Mouse (Mus musculus) adrenal gland, postnatal 14 days (tissue): ENCODE results near the gene Bend5. TPM values are rescaled to one million over a fixed set of nuclear protein-coding genes. Genes with fewer than 3 reads are reported as not detected.

Source experiments
- DNase-seq: peaks from one replicate; pipeline ENCODE4 v3.0.0; 2021; ENCODE audit warnings: mixed read lengths
- long read RNA-seq, 2 experiments: library from polyadenylated mRNA; stranded (forward); transcript quantifications; one replicate each; pipeline ENCODE4 v2.0.0; 2021
- total RNA-seq: library from RNA; stranded (reverse); gene quantifications from 2 replicates; pipeline ENCODE4 v1.2.3, GENCODE M21; 2021

Gene Bend5
- 11.0 and 14.6 TPM in 2 replicates for total RNA-seq
- long read RNA-seq, experiment 1, transcript Bend5-203 (6 exons, 1,448 nt) = minor isoform, 8 of 32 reads
- long read RNA-seq, experiment 1, transcript Bend5-201 (6 exons, 1,826 nt) = major isoform, 17 of 32 reads
- long read RNA-seq, experiment 1, partial matches to known transcripts = 1 of 32 reads
- long read RNA-seq, experiment 1, other reads (novel, unspliced or antisense) = 6 of 32 reads
- long read RNA-seq, experiment 2, transcript Bend5-201 (6 exons, 1,826 nt) = major isoform, 10 of 16 reads
- long read RNA-seq, experiment 2, partial matches to known transcripts = 0 of 16 reads
- long read RNA-seq, experiment 2, other reads (novel, unspliced or antisense) = 2 of 16 reads

- peak; percentile 91 for DNase-seq
Observed at GRCm38 (mm10) chr4:111414818-111415488, at the start of gene Bend5. Gene Bend5 (plus strand): TSS chr4:111415006.

GRCm38 (mm10) chr4:111367771-111368170, 47.0 kb upstream of the Bend5 start:
- DNase-seq = no peak

- DNase-seq = no peak
Observed at GRCm38 (mm10) chr4:111377159-111377558, 37.6 kb upstream of the Bend5 start.

DNA sequence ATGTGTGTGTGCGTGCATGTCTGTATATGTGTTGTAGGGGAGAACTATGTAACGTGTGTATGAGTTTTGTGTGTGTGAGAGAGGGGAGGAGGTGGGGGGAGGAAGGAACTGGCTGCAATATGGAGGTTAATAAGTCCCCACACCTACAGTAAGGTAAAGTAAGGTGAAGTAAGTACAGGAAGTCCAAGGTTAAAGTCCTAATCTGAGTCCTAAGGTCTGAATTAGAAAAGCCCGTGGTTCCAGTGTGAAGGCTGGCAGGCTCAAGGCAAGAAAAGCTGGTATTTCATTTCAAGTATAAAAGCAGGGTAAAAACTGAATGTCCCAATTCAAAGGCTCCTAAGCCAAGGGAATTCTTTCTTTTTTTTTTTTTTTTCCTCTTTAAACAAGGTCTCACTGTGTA, 36.7 kb upstream of the Bend5 start:
- no peak for DNase-seq

GRCm38 (mm10) chr4:111383101-111383500, 31.7 kb upstream of the Bend5 start:
- no peak for DNase-seq

DNA sequence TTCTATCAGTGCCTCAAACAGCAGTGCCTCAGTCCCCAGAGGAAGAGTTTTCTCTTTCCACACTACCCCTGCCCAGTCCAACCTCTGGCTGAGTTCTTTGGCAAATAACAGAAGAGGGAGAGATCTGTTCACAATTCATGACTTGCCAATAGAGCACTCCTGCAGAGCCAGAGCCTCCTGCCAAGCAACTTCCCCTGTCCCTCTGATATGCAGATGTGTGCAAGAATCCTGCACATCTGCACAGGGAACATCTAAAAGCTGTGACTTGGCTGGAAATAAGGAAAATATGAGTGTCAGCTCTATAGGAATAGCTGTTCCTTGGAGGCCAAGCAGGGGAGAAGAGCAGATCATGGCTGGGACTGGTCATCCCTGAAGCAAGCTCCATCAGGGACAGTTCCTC, 24.1 kb upstream of the Bend5 start:
- no peak for DNase-seq

GRCm38 (mm10) chr4:111399784-111400183, 15.0 kb upstream of the Bend5 start:
- no peak for DNase-seq

- DNase-seq = no peak
Observed at GRCm38 (mm10) chr4:111400676-111401075, 14.1 kb upstream of the Bend5 start.

DNA sequence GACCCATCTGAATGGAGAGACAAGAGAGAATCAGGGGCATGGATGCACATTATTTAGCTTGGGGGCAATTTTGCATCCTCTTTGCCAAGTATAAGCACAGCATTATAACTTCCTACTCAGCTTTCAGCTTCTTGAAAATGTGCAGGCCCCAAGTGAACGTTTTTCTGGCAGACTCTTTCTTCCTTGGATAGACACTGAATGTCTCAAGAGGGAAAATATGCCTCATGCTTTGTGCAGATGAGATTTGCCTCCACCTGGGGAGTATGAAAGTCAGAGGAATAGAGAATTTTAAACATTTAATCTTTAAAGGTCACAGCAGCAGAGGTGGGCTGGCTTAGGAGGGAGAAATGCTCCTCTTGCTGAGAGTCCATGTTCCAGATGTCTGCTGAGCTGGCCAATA, 11.6 kb upstream of the Bend5 start:
- DNase-seq = no peak

GRCm38 (mm10) chr4:111410731-111411130, 4.1 kb upstream of the Bend5 start:
- DNase-seq = no peak

DNA sequence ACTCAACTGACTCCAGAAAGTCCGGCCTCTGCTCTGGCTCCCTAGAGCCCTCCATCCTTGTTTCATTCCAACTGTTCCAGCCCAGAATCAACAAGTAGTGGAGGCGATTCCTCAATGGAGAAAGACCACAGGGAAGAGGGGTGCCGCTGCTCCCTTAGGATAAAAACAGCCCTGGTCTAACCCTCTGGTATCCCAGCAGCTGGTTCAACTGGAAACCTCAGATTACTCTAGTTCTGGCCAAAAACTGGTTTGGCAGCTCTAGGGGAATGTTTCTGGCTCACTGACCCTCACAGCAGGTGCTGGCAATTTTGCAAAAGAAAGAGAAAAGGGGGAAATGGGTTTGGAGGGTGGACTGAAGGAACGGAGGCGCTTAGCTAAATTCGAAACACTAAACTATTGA, 407 bp upstream of the Bend5 start:
- peak; percentile 16 for DNase-seq

GRCm38 (mm10) chr4:111416126-111416525, 1.3 kb downstream of the Bend5 start:
- no peak for DNase-seq

DNA sequence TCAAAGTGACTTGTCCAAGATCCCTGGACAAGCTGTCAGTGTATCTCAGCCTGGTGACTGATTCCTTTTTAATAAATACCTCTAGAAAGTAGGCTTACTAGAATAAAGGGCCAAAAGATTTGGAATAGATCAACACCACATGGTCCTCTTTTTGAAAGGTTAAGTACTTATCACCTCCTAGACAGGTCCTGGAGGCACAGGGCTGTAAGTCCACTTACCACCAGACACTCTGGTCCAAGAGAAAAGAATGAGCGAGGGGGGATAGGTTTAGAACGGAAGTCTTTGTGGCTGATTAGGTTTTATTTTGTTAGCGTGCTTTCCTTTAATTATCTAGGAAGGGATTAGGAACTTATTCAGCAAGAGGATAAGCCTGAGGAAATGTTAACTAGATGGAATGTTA, 1.7 kb downstream of the Bend5 start:
- no peak for DNase-seq

GRCm38 (mm10) chr4:111417716-111418115, 2.9 kb downstream of the Bend5 start:
- DNase-seq = no peak

DNA sequence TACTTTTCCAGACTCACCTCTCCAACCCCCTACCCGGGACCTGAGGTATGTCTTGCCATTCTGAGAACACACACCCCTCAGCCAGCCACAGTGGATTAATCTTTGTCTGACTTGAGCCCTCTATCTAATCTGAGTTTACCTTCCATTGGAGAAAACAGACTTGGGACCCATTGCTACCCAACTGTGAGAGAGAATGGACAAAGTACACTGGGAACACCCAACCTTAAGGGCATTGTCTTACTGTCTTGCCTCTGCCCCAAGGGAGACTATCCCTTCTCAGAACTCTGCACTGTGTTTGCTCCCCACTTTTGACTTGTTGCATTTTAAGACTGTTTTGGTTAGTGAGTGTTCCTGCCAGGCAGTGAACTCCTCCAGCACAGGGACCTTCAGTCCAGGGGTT, 4.7 kb downstream of the Bend5 start:
- no peak for DNase-seq

- DNase-seq = peak; percentile 14
Observed at GRCm38 (mm10) chr4:111420031-111420430, 5.2 kb downstream of the Bend5 start.

- DNase-seq = no peak
Observed at GRCm38 (mm10) chr4:111420955-111421354, 6.1 kb downstream of the Bend5 start.

- DNase-seq = no peak
Observed at GRCm38 (mm10) chr4:111421785-111422184, 7.0 kb downstream of the Bend5 start.

GRCm38 (mm10) chr4:111424371-111424950, 9.7 kb downstream of the Bend5 start:
- DNase-seq = peak; percentile 32

GRCm38 (mm10) chr4:111425170-111425569, 10.4 kb downstream of the Bend5 start:
- peak; percentile 51 for DNase-seq

GRCm38 (mm10) chr4:111431186-111431585, 16.4 kb downstream of the Bend5 start:
- peak; percentile 14 for DNase-seq

DNA sequence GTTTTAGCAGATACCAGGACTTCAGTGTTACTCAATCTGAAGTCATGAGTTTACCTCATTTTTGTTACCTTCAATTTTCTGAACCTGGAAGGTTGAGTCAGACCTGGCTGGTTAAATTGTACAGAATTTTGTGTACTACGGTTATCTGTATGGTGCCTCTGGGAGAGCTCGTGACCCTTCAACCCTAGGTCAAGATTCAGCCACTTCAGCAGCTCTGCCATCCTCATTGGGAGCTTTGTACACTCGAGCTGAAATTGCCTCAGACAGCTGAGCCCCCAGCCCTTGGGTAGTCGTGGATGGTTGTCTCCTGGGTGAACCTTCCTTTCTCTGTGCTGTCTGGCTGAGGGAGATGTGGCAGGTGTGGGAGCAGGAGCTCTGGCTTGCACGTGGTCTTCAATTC, 17.2 kb downstream of the Bend5 start:
- no peak for DNase-seq

DNA sequence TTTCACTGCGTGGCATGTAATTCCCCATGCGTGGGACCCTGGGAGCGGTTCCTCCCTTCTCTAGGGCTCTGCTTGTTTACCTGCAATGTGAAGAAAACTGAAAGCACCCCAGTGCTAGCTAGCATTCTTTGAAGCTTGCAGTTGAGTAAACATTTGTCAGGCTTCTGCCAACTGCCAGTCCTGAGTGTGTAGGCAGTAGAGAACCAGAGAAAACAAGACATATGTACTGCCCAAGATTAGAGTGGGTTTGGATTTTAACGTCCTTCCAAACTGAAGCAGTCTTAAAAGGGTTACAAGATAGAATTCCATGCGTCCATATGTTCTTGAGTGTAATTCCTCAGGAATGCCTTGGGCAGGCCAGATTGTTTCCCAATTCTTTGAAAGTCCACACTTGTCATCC, 17.6 kb downstream of the Bend5 start:
- no peak for DNase-seq

DNA sequence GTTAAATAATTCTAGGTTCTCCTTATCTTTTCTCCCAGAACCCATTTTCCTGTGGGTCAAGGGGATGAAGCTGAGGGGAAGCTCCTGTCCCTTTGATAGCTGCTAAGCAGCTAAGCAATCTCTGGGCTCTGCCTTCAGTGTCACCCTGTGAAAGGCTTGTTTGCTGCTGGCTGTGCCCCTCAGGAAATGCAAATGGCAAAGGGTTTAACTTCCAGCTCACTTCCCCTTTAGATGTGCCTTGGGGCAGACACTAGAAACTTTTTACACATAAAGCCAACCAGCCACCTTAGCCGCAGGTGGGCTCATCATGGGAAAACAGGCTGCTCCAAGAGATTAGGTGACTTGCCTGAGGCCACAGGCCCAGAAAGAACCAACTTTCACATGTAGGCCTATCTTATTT, 26.9 kb downstream of the Bend5 start:
- DNase-seq = no peak
